Mouse (Mus musculus) hindbrain, embryonic 11.5 days (tissue): Measurements from ENCODE around the gene Shisa9. TPM values are rescaled to one million over a fixed set of nuclear protein-coding genes. Genes with fewer than 3 reads are reported as not detected.

Experiments
- ATAC-seq: fragments of 200-750 bp; cut with Nextera tagmentation; 2 replicates; pipeline ENCODE4 v1.8.0; 2017; ENCODE audit warnings: mild to moderate bottlenecking, moderate TSS enrichment, moderate library complexity; ENCODE audit not compliant: low FRiP score
- DNase-seq: peaks from one replicate; pipeline ENCODE4 v3.0.0-alpha.2; 2015; ENCODE audit warnings: low spot score
- H3K27ac ChIP-seq: fragments of 300-500 bp; sonication (generic); 2 replicates; pipeline ENCODE4 v1.5.1; 2014; ENCODE audit warnings: mild to moderate bottlenecking, low read depth, low read length
- H3K27me3 ChIP-seq: fragments of 300-500 bp; sonication (generic); 2 replicates; pipeline ENCODE4 v1.6.1; 2014; ENCODE audit warnings: mild to moderate bottlenecking, low read length, moderate library complexity, mixed read lengths; ENCODE audit not compliant: control insufficient read depth, insufficient read depth
- H3K36me3 ChIP-seq: fragments of 300-500 bp; sonication (generic); 2 replicates; pipeline ENCODE4 v1.6.1; 2014; ENCODE audit warnings: mild to moderate bottlenecking, low read length, moderate library complexity, mixed read lengths; ENCODE audit not compliant: control insufficient read depth, insufficient read depth
- H3K4me1 ChIP-seq: fragments of 300-500 bp; sonication (generic); replicated peaks from 2 replicates; pipeline ENCODE4 v1.6.1; 2014; ENCODE audit warnings: low read length, mixed read lengths; ENCODE audit not compliant: control insufficient read depth, insufficient read depth
- H3K4me2 ChIP-seq: fragments of 300-500 bp; sonication (generic); replicated peaks from 2 replicates; pipeline ENCODE4 v1.6.1; 2014; ENCODE audit warnings: mild to moderate bottlenecking, low read depth, low read length
- H3K4me3 ChIP-seq: fragments of 300-500 bp; sonication (generic); 2 replicates; pipeline ENCODE4 v1.5.1; 2014; ENCODE audit warnings: low read depth, low read length
- H3K9ac ChIP-seq: fragments of 300-500 bp; sonication (generic); 2 replicates; pipeline ENCODE4 v1.6.1; 2014; ENCODE audit warnings: low read depth, low read length
- H3K9me3 ChIP-seq: fragments of 300-500 bp; sonication (generic); 2 replicates; pipeline ENCODE4 v1.6.1; 2016; ENCODE audit warnings: low read length; ENCODE audit not compliant: control insufficient read depth
- WGBS: fragments of 180-500 bp; shearing (Covaris S2); extraction: QIAGEN DNeasy Blood & Tissue Kit; methylation state at CpG from one replicate; pipeline ENCODE4 v1.1.7; 2014; 5-methylcytosine and 5-hydroxymethylcytosine counted together
- polyA plus RNA-seq: library from polyadenylated mRNA; unstranded; fragments of >200 nt; fragmentation: Nextera tagmentation; extraction: Ambion mirVana; gene quantifications from 2 replicates; pipeline ENCODE4 v1.2.1, GENCODE M21; 2014

Shisa9 gene
- polyA plus RNA-seq, 1 experiment from 2014 or later = 1.7 TPM

- H3K27me3 ChIP-seq = 0 out of 2 replicates have a peak, but pooled peaks cover 2% of the 10 kb centered on the region
- no peaks in the 10 kb centered on the region for H3K36me3 ChIP-seq
- H3K4me1 ChIP-seq = no peaks in the 10 kb centered on the region
- no peak overlapping the region for H3K4me3 ChIP-seq
- no peaks in the 10 kb centered on the region for H3K9me3 ChIP-seq
- no peak overlapping the region for H3K4me2 ChIP-seq
- peak; percentile 3 for DNase-seq
- WGBS = 50% methylated on average over 7 of the region's 7 CpGs
- H3K9ac ChIP-seq = no peak overlapping the region
- ATAC-seq = no peak
- H3K27ac ChIP-seq = no peak overlapping the region
These were observed 131.3 kb downstream of the Shisa9 start for GRCm38 (mm10) chr16:12115040-12115856.

DNA sequence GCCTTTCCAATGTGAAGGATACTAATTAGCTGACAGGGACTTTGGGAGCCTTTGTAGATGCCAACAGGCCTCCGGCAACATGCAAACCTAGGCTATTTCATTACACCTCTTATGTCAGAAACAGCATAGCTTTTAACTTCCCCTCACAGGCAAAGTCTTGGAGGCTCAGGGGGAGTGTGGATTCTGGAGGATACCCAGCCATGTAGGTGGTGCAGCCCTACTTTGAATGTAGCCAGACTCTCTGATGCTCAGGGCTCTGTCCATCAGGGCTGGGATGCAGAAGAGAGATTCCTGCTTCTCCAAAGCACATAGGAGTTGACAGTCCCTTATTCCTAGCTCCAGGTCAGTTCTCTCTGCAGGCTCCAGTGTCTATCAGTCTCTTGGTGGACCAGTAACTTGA is 133.0 kb downstream of the Shisa9 start:
- no peak overlapping the region for H3K4me3 ChIP-seq
- H3K9me3 ChIP-seq = no peaks in the 10 kb centered on the region
- H3K9ac ChIP-seq = no peak overlapping the region
- 0 out of 2 replicates have a peak, but pooled peaks cover 2% of the 10 kb centered on the region for H3K27me3 ChIP-seq
- no peaks in the 10 kb centered on the region for H3K4me1 ChIP-seq
- ATAC-seq (no peak), DNase-seq (no peak)
- no peaks in the 10 kb centered on the region for H3K36me3 ChIP-seq
- WGBS = 95% methylated on average over 1 of the region's 1 CpGs
- no peak overlapping the region for H3K27ac ChIP-seq
- no peak overlapping the region for H3K4me2 ChIP-seq

DNA sequence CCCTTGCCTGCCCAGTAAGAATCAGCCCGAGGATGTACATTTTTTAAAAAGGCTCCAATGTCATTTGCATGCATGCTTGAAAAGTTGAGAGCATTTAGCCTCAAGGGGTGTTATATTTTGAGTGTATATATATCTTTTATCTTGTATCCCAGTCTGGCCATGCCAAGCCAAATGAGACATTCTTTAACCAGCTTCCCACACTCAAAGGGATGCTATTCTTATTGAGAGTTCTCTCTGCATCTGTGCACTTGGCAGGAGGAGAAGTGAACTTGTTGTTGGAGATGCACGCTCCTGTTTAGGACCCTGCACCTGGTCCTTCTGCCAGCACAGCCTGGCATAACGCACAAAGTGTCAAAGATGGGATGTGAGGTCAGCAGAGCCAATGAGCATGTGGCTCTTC is 135.6 kb downstream of the Shisa9 start:
- ATAC-seq = no peak
- Histone ChIP-seq H3K4me2 (no peak overlapping the region), H3K4me1 (no peaks in the 10 kb centered on the region), H3K36me3 (no peaks in the 10 kb centered on the region), H3K9me3 (no peaks in the 10 kb centered on the region), H3K27ac (no peak overlapping the region), H3K9ac (no peak overlapping the region), H3K4me3 (no peak overlapping the region), H3K27me3 (no peaks in the 10 kb centered on the region)
- no peak for DNase-seq
- WGBS = 87% methylated on average over 3 of the region's 3 CpGs

DNA sequence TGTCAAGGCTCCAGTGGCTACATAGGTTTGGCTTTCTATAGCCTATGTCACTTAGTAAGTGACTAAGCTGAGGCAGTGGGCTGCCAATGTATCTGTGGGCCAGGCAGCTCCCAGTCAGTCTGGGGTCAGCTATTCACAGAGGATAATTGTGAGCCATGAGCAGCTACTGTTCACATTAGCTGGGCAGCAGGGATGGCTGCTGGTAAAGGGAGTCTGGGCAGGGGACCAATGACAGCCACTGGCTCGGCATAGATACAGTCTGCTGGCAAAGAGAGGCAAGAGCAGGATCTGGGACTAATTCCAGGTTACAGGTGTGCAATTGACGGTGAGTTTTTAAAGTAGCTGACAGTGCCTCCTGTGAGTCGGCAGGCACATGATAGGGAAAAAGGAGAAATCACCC is 145.9 kb downstream of the Shisa9 start:
- Histone ChIP-seq H3K27me3 (no peaks in the 10 kb centered on the region), H3K4me2 (no peak overlapping the region), H3K4me1 (no peaks in the 10 kb centered on the region), H3K4me3 (no peak overlapping the region), H3K36me3 (no peaks in the 10 kb centered on the region), H3K27ac (no peak overlapping the region), H3K9me3 (no peaks in the 10 kb centered on the region), H3K9ac (no peak overlapping the region)
- DNase-seq (no peak), ATAC-seq (no peak)
- 89% methylated on average over 3 of the region's 3 CpGs for WGBS

GRCm38 (mm10) chr16:12146666-12147065 is 162.8 kb downstream of the Shisa9 start:
- DNase-seq = no peak
- H3K9ac ChIP-seq = no peak overlapping the region
- no peak for ATAC-seq
- H3K27me3 ChIP-seq = no peaks in the 10 kb centered on the region
- H3K4me2 ChIP-seq = no peak overlapping the region
- no peak overlapping the region for H3K27ac ChIP-seq
- no peaks in the 10 kb centered on the region for H3K36me3 ChIP-seq
- H3K4me3 ChIP-seq = no peak overlapping the region
- no peaks in the 10 kb centered on the region for H3K4me1 ChIP-seq
- no peaks in the 10 kb centered on the region for H3K9me3 ChIP-seq

DNA sequence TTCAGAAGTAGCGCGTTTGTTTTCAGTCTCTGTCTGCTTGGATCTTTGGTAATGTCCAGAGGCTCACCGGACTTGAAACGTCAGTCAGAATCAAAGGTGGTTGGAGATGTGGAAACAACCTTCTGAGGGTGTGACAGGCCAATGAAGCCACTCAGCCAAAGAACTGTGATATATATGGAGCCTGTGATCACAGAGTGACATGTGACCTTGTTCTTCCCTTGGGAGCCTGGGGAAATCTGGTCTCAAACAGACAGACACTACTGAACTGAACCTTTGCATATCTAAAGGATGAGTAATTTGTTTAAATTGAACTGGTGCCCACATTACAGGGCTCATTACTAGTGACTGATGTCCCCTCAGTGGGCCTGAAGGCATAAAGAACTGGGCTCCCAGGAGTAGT is 168.1 kb downstream of the Shisa9 start:
- Histone ChIP-seq H3K27ac (no peak overlapping the region), H3K9ac (no peak overlapping the region), H3K9me3 (no peaks in the 10 kb centered on the region), H3K4me3 (no peak overlapping the region), H3K27me3 (no peaks in the 10 kb centered on the region), H3K4me2 (no peak overlapping the region), H3K36me3 (no peaks in the 10 kb centered on the region), H3K4me1 (no peaks in the 10 kb centered on the region)
- ATAC-seq (no peak), DNase-seq (no peak)
- 74% methylated on average over 4 of the region's 4 CpGs for WGBS

DNA sequence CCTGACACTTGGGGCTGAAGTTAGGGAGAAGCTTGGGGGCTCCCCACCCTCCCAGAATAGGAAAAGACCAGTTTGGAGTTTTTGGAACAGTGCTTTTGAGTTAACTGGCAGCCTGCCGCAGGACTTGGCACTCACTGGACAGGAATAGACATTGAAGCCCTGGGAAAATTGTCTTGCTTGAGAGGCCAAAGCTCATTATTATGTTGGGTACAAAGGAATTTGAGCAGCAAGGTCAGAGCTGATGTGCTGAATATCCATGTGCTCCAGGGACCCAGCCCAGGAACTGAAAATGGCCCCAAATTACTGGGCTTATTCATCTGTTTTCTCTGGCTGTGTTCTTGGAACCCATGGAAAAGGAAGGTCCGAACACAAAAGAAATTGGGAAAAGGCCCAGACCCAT is 170.6 kb downstream of the Shisa9 start:
- WGBS = 73% methylated on average over 2 of the region's 2 CpGs
- DNase-seq = no peak
- no peak overlapping the region for H3K27ac ChIP-seq
- H3K9ac ChIP-seq = no peak overlapping the region
- H3K4me2 ChIP-seq = no peak overlapping the region
- no peaks in the 10 kb centered on the region for H3K27me3 ChIP-seq
- H3K36me3 ChIP-seq = no peaks in the 10 kb centered on the region
- H3K4me3 ChIP-seq = no peak overlapping the region
- H3K9me3 ChIP-seq = no peaks in the 10 kb centered on the region
- no peak for ATAC-seq
- H3K4me1 ChIP-seq = no peaks in the 10 kb centered on the region

DNA sequence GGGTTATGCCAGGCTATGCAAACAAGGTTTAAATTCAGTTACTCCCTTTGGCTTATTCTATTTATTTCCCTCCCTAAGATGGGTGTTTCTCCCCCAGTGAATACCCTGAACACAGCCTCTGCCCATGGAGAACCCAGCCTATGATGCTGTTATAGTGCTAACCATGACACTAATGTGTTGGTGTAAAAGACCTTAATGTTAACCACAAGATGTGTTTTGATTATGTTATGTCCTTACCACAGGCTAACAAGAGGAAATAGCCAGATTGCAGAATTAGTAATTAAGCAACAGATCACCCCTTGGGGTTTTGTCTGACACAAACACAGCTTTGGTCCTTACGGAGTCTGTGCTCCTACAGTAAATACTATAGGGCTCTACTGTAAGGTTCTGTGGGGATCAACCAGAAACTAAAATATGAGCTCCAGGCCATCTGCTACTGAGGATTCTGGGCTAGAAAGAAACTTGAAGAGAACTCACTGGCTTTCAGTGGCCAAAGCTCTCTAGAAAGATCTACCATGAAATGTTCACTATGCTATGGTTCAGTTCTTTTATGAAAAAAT is 189.6 kb downstream of the Shisa9 start:
- Histone ChIP-seq H3K36me3 (no peaks in the 10 kb centered on the region), H3K4me1 (no peaks in the 10 kb centered on the region), H3K4me2 (no peak overlapping the region), H3K27me3 (no peaks in the 10 kb centered on the region), H3K9me3 (no peaks in the 10 kb centered on the region), H3K9ac (no peak overlapping the region), H3K4me3 (no peak overlapping the region), H3K27ac (no peak overlapping the region)
- DNase-seq (no peak), ATAC-seq (no peak)
- 92% methylated on average over 1 of the region's 1 CpGs for WGBS

GRCm38 (mm10) chr16:12178031-12178430 is 194.1 kb downstream of the Shisa9 start:
- Histone ChIP-seq H3K36me3 (no peaks in the 10 kb centered on the region), H3K9ac (no peak overlapping the region), H3K27me3 (no peaks in the 10 kb centered on the region), H3K4me3 (no peak overlapping the region), H3K9me3 (no peaks in the 10 kb centered on the region), H3K4me2 (no peak overlapping the region), H3K27ac (no peak overlapping the region), H3K4me1 (no peaks in the 10 kb centered on the region)
- 89% methylated on average over 2 of the region's 2 CpGs for WGBS
- ATAC-seq (no peak), DNase-seq (no peak)
